Mouse (Mus musculus) kidney, adult 2 months (tissue): Measurements from ENCODE around the gene Glrx5.

Experiments used
- CTCF ChIP-seq: fragments of 200-500 bp; conservative IDR thresholded peaks from 2 replicates; pipeline ENCODE4 v1.5.1; 2011; ENCODE audit warnings: low read depth, mild to moderate bottlenecking, control low read depth, low read length, moderate library complexity, mixed read lengths; ENCODE audit not compliant: insufficient read depth, insufficient read length
- POLR2A ChIP-seq: fragments of 200-500 bp; IDR thresholded peaks from one replicate; pipeline ENCODE4 v1.6.1; 2011; ENCODE audit warnings: low read depth, low read length, control low read depth

- no peak for TF ChIP-seq CTCF
- no peak for TF ChIP-seq POLR2A
Measured at GRCm38 (mm10) chr12:105068911-105069310, 36.4 kb downstream of the Glrx5 start.
